Mouse (Mus musculus): Measurements from ENCODE around the gene Lix1l. TPM values are rescaled to one million over a fixed set of nuclear protein-coding genes. Genes with fewer than 3 reads are reported as not detected.

Lix1l gene
- 2.2 and 2.4 TPM in 2 replicates for polyA plus RNA-seq (2015; fragmentation: Nextera tagmentation; extraction: Ambion mirVana)

GRCm38 (mm10) chr3:96600639-96601250 lies at the start of gene Lix1l:
Gene Lix1l, plus strand, starts transcription at chr3:96601149.

GRCm38 (mm10) chr3:96557694-96558093 lies 43.3 kb upstream of the Lix1l start, which contains the start of gene Txnip:
Gene Txnip, plus strand, starts transcription at chr3:96557957.

GRCm38 (mm10) chr3:96576690-96577541 lies 24.0 kb upstream of the Lix1l start, which contains the start of gene Gm16253:
Gene Gm16253, plus strand, starts transcription at chr3:96576984.

GRCm38 (mm10) chr3:96593790-96594560 lies 7.0 kb upstream of the Lix1l start, which contains the start of gene Polr3gl:
Gene Polr3gl, minus strand, starts transcription at chr3:96594181.

GRCm38 (mm10) chr3:96596228-96596707 lies 4.7 kb upstream of the Lix1l start, which contains the start of gene Ankrd34a:
Gene Ankrd34a, plus strand, starts transcription at chr3:96596636.

GRCm38 (mm10) chr3:96629729-96630600 lies 29.0 kb downstream of the Lix1l start, which contains the start of gene Rbm8a:
Gene Rbm8a, plus strand, starts transcription at chr3:96629933.

GRCm38 (mm10) chr3:96634928-96635879 lies 34.3 kb downstream of the Lix1l start, which contains the start of the genes Pex11b and Gm42957:
Gene Pex11b, plus strand, starts transcription at chr3:96635376.
Gene Gm42957, plus strand, starts transcription at chr3:96635474.

GRCm38 (mm10) chr3:96645018-96645649 lies 44.2 kb downstream of the Lix1l start, which contains the start of gene Itga10:
Gene Itga10, plus strand, starts transcription at chr3:96645584.

GRCm38 (mm10) chr3:96669727-96670468 lies 68.9 kb downstream of the Lix1l start, which contains the start of gene Ankrd35:
Gene Ankrd35, plus strand, starts transcription at chr3:96670131.

Other genes with a start within 250 kb of the Lix1l start
- not detected in 2 replicates for gene BC107364, start 148.8 kb upstream of the Lix1l start, polyA plus RNA-seq (2015; fragmentation: Nextera tagmentation; extraction: Ambion mirVana)
- gene Hfe2, start 76.0 kb upstream of the Lix1l start, polyA plus RNA-seq (2015; fragmentation: Nextera tagmentation; extraction: Ambion mirVana) = 0.08 TPM in 1 of 2 replicates, not detected in the other
- gene Txnip, start 43.2 kb upstream of the Lix1l start, polyA plus RNA-seq (2015; fragmentation: Nextera tagmentation; extraction: Ambion mirVana) = 163 and 201 TPM in 2 replicates
- gene Gm16253, start 24.2 kb upstream of the Lix1l start, polyA plus RNA-seq (2015; fragmentation: Nextera tagmentation; extraction: Ambion mirVana) = 0.48 and 0.51 TPM in 2 replicates
- gene Polr3gl, start 7.0 kb upstream of the Lix1l start, polyA plus RNA-seq (2015; fragmentation: Nextera tagmentation; extraction: Ambion mirVana) = 23.0 and 30.8 TPM in 2 replicates
- gene Ankrd34a, start 4.5 kb upstream of the Lix1l start, polyA plus RNA-seq (2015; fragmentation: Nextera tagmentation; extraction: Ambion mirVana) = 0.36 and 0.44 TPM in 2 replicates
- 106 and 114 TPM in 2 replicates for gene Rbm8a, start 28.8 kb downstream of the Lix1l start, polyA plus RNA-seq (2015; fragmentation: Nextera tagmentation; extraction: Ambion mirVana)
- 25.6 and 26.8 TPM in 2 replicates for gene Pex11b, start 34.2 kb downstream of the Lix1l start, polyA plus RNA-seq (2015; fragmentation: Nextera tagmentation; extraction: Ambion mirVana)
- gene Gm42957, start 34.3 kb downstream of the Lix1l start, polyA plus RNA-seq (2015; fragmentation: Nextera tagmentation; extraction: Ambion mirVana) = 0.04 TPM in 2 replicates
- gene Itga10, start 44.4 kb downstream of the Lix1l start, polyA plus RNA-seq (2015; fragmentation: Nextera tagmentation; extraction: Ambion mirVana) = 0.18 and 0.36 TPM in 2 replicates
- 0.40 and 0.49 TPM in 2 replicates for gene Ankrd35, start 69.0 kb downstream of the Lix1l start, polyA plus RNA-seq (2015; fragmentation: Nextera tagmentation; extraction: Ambion mirVana)
- gene Pias3, start 95.2 kb downstream of the Lix1l start, polyA plus RNA-seq (2015; fragmentation: Nextera tagmentation; extraction: Ambion mirVana) = 13.2 and 18.1 TPM in 2 replicates
- 1.6 and 2.9 TPM in 2 replicates for gene Nudt17, start 107.4 kb downstream of the Lix1l start, polyA plus RNA-seq (2015; fragmentation: Nextera tagmentation; extraction: Ambion mirVana)
- gene Polr3c, start 126.5 kb downstream of the Lix1l start, polyA plus RNA-seq (2015; fragmentation: Nextera tagmentation; extraction: Ambion mirVana) = 21.1 and 22.0 TPM in 2 replicates
- 30.7 and 36.5 TPM in 2 replicates for gene Rnf115, start 126.5 kb downstream of the Lix1l start, polyA plus RNA-seq (2015; fragmentation: Nextera tagmentation; extraction: Ambion mirVana)
- gene Pdzk1, start 228.1 kb downstream of the Lix1l start, polyA plus RNA-seq (2015; fragmentation: Nextera tagmentation; extraction: Ambion mirVana) = not detected in 2 replicates
- gene Cd160, start 228.2 kb downstream of the Lix1l start, polyA plus RNA-seq (2015; fragmentation: Nextera tagmentation; extraction: Ambion mirVana) = 1.2 and 2.6 TPM in 2 replicates